Mouse (Mus musculus) heart, postnatal 10 days (tissue): ENCODE measurements around the gene Sdk2. TPM values are rescaled to one million over a fixed set of nuclear protein-coding genes. Genes with fewer than 3 reads are reported as not detected.

Source experiments
- DNase-seq, 2 experiments: peaks; one replicate each; pipeline ENCODE4 v3.0.0; 2021
- intact Hi-C: fragments of 180-260 bp; cut with DNase I; formaldehyde crosslinking; loops from one replicate; pipeline ENCODE4 v1.15.1; 2025
- total RNA-seq, 2 experiments: library from RNA; stranded (reverse); gene quantifications; 2 replicates each; pipeline ENCODE4 v1.2.3; 2021

The Sdk2 gene
- total RNA-seq, 2 experiments from 2014 or later = 5.0 to 5.3 TPM

DNA sequence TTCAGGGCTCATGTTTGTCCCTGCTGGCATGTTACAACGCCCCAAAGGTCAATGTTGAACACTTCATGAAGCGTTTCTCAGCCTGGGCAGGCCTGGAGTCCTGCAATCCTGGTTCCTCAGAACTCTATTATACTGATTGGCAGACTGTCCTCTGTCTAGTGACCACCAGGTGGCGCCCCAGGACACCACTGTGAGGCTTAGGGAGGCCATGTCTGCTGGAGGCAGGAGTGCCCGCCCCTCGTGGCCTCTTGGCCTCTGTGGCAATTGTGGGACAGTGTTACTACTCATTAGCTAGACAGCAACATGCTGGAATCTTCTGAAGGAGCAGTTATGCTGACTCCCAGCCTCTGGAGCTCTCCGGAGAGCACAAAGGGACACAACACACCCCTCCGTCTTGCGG is 201.2 kb downstream of the Sdk2 start:
- intact Hi-C loops = loop anchor here (1.0 to 5.0 kb wide), 4 partner anchors 203 to 771 kb away; no protein-coding TSS in a partner anchor
- peak; percentile 86 to 93 for DNase-seq

DNA sequence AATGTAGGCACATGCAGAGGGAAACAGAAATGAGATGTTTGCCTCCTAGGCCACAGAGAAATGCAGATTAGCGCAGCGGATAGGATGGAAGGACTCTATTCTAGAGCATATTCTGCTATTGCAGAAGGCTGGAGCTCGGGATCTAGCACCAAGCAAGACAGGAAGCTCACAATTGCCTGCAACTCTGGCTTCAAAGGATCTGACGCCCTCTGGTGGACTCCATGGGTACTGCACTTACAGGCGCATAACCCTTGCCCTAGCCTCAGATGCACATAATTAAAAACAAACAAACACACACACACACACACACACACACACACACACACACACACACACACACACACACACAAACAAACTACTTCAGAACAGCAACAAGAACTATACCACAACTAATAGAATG is 203.4 kb downstream of the Sdk2 start:
- intact Hi-C loops = no loop called here
- peak in 1 of 2 experiments; percentile 32 for DNase-seq

- intact Hi-C loops = no loop called here
- DNase-seq = no peak
Measured at GRCm38 (mm10) chr11:113855661-113856060, 211.2 kb downstream of the Sdk2 start.

DNA sequence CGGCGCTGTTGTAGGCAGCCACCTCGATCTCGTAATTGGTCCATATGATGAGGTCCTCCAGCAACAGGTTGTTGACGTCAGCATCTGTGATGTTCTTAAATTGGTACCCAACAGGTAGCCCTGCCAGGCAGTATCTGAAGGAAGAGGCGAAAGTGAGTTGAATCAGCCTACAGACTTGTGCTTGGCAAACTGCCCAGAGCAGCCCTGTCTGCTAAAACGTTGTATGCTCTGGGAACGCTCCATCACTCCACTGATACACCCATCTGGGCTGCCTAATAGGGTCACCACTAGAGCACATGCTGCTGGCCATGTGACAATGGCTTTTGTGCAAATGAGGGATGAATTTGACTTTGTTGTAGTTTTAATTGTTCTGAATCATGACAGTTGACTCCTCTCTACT is 215.1 kb downstream of the Sdk2 start:
- intact Hi-C loops = no loop called here
- no peak for DNase-seq

DNA sequence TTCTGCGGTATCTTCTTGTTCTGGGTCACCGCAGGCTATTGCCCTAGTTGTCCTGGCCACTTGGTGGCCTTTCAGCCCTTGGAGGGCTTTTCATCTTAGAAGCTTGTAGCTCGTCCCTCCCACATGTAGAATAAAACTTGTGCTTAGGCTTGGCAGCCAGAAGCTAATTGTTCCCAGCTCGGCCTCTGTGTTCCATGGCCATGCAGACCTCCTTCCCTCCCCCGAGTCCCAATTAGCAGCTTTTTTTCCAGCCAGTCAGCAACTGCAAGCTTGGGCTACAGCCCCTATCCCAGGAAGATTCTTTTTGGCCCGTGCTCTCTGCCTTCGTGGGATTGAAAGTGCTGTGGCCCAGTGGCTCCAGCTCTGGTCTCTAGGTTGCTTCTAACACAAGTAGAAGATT is 217.5 kb downstream of the Sdk2 start:
- intact Hi-C loops = no loop called here
- DNase-seq = no peak

- intact Hi-C loops = no loop called here
Measured at GRCm38 (mm10) chr11:113843920-113844319, 222.9 kb downstream of the Sdk2 start.

GRCm38 (mm10) chr11:113842879-113843278 is 224.0 kb downstream of the Sdk2 start:
- intact Hi-C loops = no loop called here
- no peak for DNase-seq

More at GRCm38 (mm10) chr11:113843920-113844319, 222.9 kb downstream of the Sdk2 start:
- DNase-seq = no peak

- DNase-seq = no peak
- intact Hi-C loops = no loop called here
Measured at GRCm38 (mm10) chr11:113831608-113832007, 235.2 kb downstream of the Sdk2 start.

- intact Hi-C loops = no loop called here
- no peak for DNase-seq
Measured at GRCm38 (mm10) chr11:113828081-113828554, 238.7 kb downstream of the Sdk2 start.

DNA sequence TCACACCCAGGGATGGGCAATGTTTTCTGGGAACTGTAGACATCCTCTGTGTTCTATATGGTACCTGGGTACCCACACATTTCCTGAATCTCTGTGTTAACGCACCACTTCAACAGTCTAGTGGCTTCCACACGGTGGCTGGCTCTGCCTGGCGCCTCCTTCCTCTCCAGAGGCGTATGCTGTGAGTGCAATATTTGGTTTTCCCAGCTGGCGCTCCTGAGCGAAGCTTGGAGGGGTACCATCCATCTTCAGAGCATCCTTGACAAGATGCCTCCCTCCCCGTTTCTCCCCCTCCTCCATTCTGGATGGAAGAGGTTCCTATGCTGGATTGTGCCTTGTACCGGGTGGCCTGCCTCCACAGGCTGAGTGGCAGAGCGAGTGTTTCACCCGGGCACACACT is 246.8 kb downstream of the Sdk2 start:
- no peak for DNase-seq
- intact Hi-C loops = no loop called here

- intact Hi-C loops = loop anchor here (10.0 kb wide), 1 partner anchor 644 kb away; no protein-coding TSS in a partner anchor
- no peak for DNase-seq
Measured at GRCm38 (mm10) chr11:113819001-113819400, 247.8 kb downstream of the Sdk2 start.

DNA sequence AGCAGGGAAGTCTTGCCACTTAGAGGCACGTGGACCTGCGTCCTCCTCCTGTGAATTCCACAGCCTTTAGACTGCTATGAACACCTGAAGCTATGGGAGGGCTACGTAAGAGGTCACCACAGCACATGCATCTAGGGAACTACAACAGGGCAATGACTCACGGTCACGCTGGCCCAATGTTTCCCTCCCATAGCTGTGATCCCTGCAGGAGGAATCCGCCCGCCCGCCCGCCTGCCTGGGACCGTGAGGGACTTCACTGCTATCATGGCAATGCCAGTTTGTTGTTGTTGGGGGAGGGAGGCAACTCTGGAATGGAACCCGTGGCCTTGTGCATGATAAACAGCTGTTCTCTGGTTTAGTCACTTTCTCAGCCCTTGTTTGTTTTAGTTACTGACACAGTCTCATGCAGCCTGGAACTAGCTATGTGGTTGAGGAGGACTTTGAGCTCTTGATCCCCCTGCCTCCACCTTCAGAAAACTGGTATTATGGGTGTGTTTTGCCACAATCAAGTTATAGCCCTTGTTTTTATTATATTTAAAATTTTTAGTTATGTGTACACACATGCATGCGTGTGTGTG is 249.8 kb downstream of the Sdk2 start:
- no peak for DNase-seq
- intact Hi-C loops = loop anchor here (10.0 kb wide), 1 partner anchor 642 kb away; no protein-coding TSS in a partner anchor

- DNase-seq = no peak
- intact Hi-C loops = loop anchor here (10.0 kb wide), 1 partner anchor 642 kb away; no protein-coding TSS in a partner anchor
Measured at GRCm38 (mm10) chr11:113816439-113816838, 250.4 kb downstream of the Sdk2 start.

DNA sequence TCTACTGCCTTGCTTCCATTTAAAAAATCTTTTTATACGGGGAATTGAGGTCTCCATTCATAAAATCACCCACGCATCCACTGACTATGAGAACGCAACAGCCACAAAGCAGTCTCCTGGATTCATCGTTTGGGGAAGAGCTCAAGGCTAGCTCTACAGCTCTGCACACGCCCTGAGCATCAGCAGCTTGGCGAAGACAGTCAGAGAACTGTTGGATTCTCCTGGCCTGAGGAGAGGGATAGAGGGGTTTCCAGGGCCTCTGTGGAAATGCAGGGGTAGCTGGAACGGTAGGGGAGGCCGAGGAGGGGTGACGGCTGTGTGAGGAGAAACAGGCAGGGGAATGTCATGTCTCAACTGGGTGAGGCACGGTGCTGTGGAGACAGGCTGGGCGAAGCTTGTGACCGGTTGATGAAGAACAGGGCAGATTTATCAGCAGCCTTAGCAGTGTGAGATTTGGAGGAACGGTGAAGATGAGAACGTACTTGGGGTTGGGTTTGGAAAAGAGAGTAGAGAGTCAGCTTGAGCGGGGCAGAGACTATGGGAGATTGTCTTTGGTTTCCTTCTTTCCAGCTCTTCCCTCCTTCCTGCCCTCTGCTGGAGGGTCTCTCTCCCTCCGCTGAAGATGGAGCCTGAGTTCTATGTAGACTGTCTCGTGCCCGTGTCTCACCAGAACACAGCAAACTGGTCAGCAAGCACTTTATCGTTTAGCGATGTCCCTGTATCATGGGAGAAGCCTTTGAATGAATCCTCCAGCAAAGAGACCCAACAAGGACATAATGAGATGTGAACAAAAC is 255.1 kb downstream of the Sdk2 start:
- DNase-seq = no peak
- intact Hi-C loops = loop anchor here (1.0 to 10.0 kb wide), 4 partner anchors 108 to 637 kb away; no protein-coding TSS in a partner anchor

DNA sequence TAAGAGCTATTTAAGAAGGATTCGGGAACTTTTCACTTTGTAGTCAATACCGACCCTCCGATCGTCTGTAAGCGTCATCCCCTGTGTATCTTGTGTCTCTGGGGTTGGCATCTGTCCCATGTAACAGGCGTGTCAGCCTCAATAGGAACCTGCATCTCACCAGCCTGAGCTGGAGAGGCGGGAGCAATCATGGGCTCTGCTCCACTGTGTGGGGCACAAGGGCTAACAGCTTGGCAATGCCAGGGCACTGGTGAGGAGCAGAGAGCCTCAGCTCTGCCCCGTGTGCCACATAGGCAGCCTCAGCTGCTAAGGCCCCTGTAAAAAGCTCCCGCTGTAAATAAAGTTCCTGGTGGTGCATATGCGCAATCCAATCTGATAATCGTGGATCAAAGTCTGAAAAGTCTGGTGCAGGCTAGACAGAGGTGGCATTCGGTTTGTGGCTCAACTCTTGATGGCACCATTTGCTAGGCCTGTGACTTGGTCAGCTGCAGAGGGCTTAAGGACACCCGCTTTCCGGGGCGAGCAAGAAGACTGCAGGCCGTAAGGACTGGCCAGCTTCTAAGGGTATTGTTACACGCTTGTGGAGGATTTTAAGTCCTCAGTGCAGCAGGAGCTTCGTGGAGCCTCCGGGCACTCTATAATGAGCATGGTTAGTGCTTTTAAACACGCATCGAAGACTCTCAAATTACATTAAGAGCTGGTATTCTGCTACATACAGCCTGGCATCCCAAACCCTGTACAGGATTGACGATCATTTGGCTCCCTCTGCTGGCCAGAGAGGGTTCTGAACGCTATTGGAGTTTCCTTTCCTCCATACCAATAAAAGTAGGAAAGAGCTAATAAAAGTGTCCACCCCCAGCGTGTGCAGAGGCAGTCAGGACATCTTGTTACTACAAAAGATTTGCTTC is 256.0 kb downstream of the Sdk2 start:
- DNase-seq = peak; percentile 87 to 92
- intact Hi-C loops = loop anchor here (1.0 to 10.0 kb wide), 4 partner anchors 108 to 636 kb away; no protein-coding TSS in a partner anchor

- intact Hi-C loops = loop anchor here (1.0 kb wide), 1 partner anchor 56 kb away; the partner anchor contains the start of gene Cdc42ep4
- DNase-seq = peak; percentile 68 to 70
Measured at GRCm38 (mm10) chr11:113807086-113807485, 259.8 kb downstream of the Sdk2 start.

DNA sequence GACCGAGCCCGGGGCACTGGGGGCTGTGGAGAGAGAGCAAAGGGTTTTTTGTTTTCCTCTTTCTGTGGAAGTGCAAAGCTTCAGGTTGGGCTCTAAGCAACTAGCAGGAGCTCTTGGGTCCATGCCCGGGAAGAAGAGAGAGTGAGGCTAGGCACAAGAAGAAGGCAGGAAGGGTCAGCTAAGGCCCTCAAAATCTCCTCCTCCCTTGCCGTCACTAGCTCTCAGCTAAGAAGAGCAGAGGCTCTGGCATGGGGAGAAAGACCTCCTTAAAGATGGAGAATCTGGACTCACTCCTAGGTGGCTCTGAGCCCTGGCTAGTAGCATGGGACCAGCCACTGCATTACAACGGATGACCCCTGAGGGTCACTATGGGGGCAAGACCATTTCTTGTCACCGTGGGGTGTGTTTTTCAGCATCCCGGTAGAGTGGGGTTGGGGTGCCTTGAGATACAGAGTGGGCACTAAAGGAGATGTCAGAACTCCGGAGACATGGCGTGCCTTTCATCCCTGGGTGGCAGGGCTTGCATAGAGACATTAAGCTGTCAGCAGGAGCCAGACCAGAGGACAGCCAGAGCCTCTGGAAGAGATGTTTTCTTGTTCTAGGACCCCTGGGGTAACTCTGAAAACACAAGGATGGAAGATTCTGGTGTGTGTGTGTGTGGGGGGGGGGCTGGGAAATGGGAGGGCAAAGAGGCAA is 260.3 kb downstream of the Sdk2 start:
- intact Hi-C loops = loop anchor here (1.0 kb wide), 1 partner anchor 55 kb away; the partner anchor contains the start of gene Cdc42ep4
- DNase-seq = peak; percentile 67 to 68

DNA sequence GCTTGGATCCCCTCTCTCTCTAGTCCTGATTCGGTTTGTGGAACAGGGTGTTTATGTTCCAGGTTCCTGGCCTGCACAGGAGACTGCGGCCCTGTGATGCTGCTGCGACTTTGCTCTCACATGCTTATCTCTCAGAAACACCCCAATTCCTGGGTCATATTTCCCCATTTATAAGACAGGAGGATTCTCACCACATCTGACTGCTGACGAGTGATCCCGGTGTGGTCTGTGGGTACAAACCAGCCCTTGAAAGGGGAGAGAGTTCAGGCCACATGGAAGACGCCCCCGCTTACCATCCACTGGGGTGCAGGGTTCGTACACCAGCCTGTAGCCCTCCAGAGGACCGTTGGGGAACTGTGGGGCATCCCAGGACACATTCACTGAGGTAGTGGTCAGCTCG is 260.9 kb downstream of the Sdk2 start:
- intact Hi-C loops = no loop called here
- no peak for DNase-seq

GRCm38 (mm10) chr11:113803321-113803941 is 263.4 kb downstream of the Sdk2 start:
- intact Hi-C loops = no loop called here
- peak in 1 of 2 experiments; percentile 45 for DNase-seq
